Mouse (Mus musculus) adrenal gland, postnatal 10 days (tissue): ENCODE data around the gene Ttll2. TPM values are rescaled to one million over a fixed set of nuclear protein-coding genes. Genes with fewer than 3 reads are reported as not detected.
"Not testable (repeated sequence)": the region's sequence is repeated elsewhere in the genome, so short reads cannot be mapped to it uniquely, and the experiment has no call there.

Source experiments
- DNase-seq: peaks from one replicate; pipeline ENCODE4 v3.0.0; 2021; ENCODE audit warnings: mixed read lengths
- total RNA-seq, 2 experiments: library from RNA; stranded (reverse); gene quantifications; 2 replicates each; pipeline ENCODE4 v1.2.3; 2021

The Ttll2 gene
- total RNA-seq, 2 experiments from 2014 or later: not detected

GRCm38 (mm10) chr17:7360749-7361465 is 8.4 kb upstream of the Ttll2 start:
- peak; percentile 71 for DNase-seq

- not testable (repeated sequence) for DNase-seq
Observed at GRCm38 (mm10) chr17:7359806-7360205, 7.3 kb upstream of the Ttll2 start.

- not testable (repeated sequence) for DNase-seq
Observed at GRCm38 (mm10) chr17:7348765-7349164, 3.7 kb downstream of the Ttll2 start.

- not testable (repeated sequence) for DNase-seq
Observed at GRCm38 (mm10) chr17:7337381-7337780, 15.1 kb downstream of the Ttll2 start.

- DNase-seq: not testable (repeated sequence)
Observed at GRCm38 (mm10) chr17:7332745-7333144, 19.8 kb downstream of the Ttll2 start.

- not testable (repeated sequence) for DNase-seq
Observed at GRCm38 (mm10) chr17:7326415-7326814, 26.1 kb downstream of the Ttll2 start.

- DNase-seq: not testable (repeated sequence)
Observed at GRCm38 (mm10) chr17:7324346-7324745, 28.1 kb downstream of the Ttll2 start, which contains the start of gene Tcp10a. TSS of gene Tcp10a (plus strand) at chr17:7324646.

- not testable (repeated sequence) for DNase-seq
Observed at GRCm38 (mm10) chr17:7319789-7320188, 32.7 kb downstream of the Ttll2 start.

GRCm38 (mm10) chr17:7315693-7316382 is 36.7 kb downstream of the Ttll2 start:
- not testable (repeated sequence) for DNase-seq

GRCm38 (mm10) chr17:7306278-7307196 is 46.0 kb downstream of the Ttll2 start:
- peak; percentile 46 for DNase-seq

Other genes starting within 250 kb of the Ttll2 start
- gene Rps6ka2, start 182.6 kb downstream of the Ttll2 start, total RNA-seq: 10 to 100 TPM; 12.9 to 23.2 TPM
- gene Tcp10a, start 28.1 kb downstream of the Ttll2 start, total RNA-seq: not detected
- not detected for gene Gm49630, start 19.3 kb upstream of the Ttll2 start, total RNA-seq
- 1 to 10 TPM; 1.8 to 2.0 TPM for gene Unc93a2, start 32.8 kb upstream of the Ttll2 start, total RNA-seq